Mouse (Mus musculus) MEL (cell line): ENCODE results near the gene Castor1. TPM values are rescaled to one million over a fixed set of nuclear protein-coding genes. Genes with fewer than 3 reads are reported as not detected.

ENCODE experiments used
- DNase-seq: peaks from one replicate; pipeline ENCODE4 v3.0.0; 2011; ENCODE audit warnings: low read depth, low spot score
- H3K27ac ChIP-seq: 2 replicates; pipeline ENCODE4 v1.5.1; 2012; ENCODE audit warnings: low read depth, mild to moderate bottlenecking, control low read depth, low read length, moderate library complexity; ENCODE audit not compliant: control insufficient read depth
- H3K27me3 ChIP-seq, 2 experiments: fragments of 150-350 bp in 1 of 2; sonication (generic) in 1 of 2; 2 replicates each; pipeline ENCODE4 v1.6.1; 2012; ENCODE audit warnings: low read length in 2 of 2, mild to moderate bottlenecking in 2 of 2, improper control_type of control experiment in 1 of 2, moderate library complexity in 1 of 2; ENCODE audit not compliant: insufficient read depth in 2 of 2, control insufficient read depth in 1 of 2
- H3K36me3 ChIP-seq, 2 experiments: 2 replicates each; pipeline ENCODE4 v1.6.1; 2012 to 2014; ENCODE audit warnings: low read length in 2 of 2, improper control_type of control experiment in 1 of 2, inconsistent platforms in 1 of 2, mild to moderate bottlenecking in 1 of 2; ENCODE audit not compliant: insufficient read depth in 2 of 2, control insufficient read depth in 1 of 2
- H3K4me1 ChIP-seq, 2 experiments: fragments of 150-350 bp in 1 of 2; sonication (generic) in 1 of 2; 2 replicates each; pipeline ENCODE4 v1.6.1; 2012; ENCODE audit warnings: low read length in 2 of 2, improper control_type of control experiment in 1 of 2, mild to moderate bottlenecking in 1 of 2; ENCODE audit not compliant: insufficient read depth in 2 of 2, control insufficient read depth in 1 of 2
- H3K4me3 ChIP-seq, 2 experiments: fragments of 150-350 bp in 1 of 2; sonication (generic) in 1 of 2; 2 replicates each; pipeline ENCODE4 v1.5.1; 2012; ENCODE audit warnings: low read depth in 2 of 2, low read length in 2 of 2, mild to moderate bottlenecking in 2 of 2, moderate library complexity in 2 of 2, control low read depth in 1 of 2, improper control_type of control experiment in 1 of 2; ENCODE audit not compliant: control insufficient read depth in 1 of 2, insufficient read depth in 1 of 2
- H3K79me2 ChIP-seq: 2 replicates; pipeline ENCODE4 v1.6.1; 2012; ENCODE audit warnings: mild to moderate bottlenecking, low read length, moderate library complexity; ENCODE audit not compliant: control insufficient read depth, poor library complexity, insufficient read depth
- H3K9ac ChIP-seq: 2 replicates; pipeline ENCODE4 v1.6.1; 2012; ENCODE audit warnings: low read depth, mild to moderate bottlenecking, control low read depth, low read length, moderate library complexity; ENCODE audit not compliant: control insufficient read depth, poor library complexity, severe bottlenecking
- H3K9me3 ChIP-seq: fragments of 150-350 bp; sonication (generic); replicated peaks from 2 replicates; pipeline ENCODE4 v1.6.1; 2012; ENCODE audit warnings: mild to moderate bottlenecking, low read length, improper control_type of control experiment, moderate library complexity; ENCODE audit not compliant: insufficient read depth
- BHLHE40 ChIP-seq: IDR thresholded peaks from 2 replicates; pipeline ENCODE4 v1.6.1; 2012; ENCODE audit warnings: low read depth, mild to moderate bottlenecking, inconsistent platforms, low read length, improper control_type of control experiment, borderline replicate concordance
- CHD1 ChIP-seq: IDR thresholded peaks from 2 replicates; pipeline ENCODE4 v1.6.1; 2012; ENCODE audit warnings: low read depth, mild to moderate bottlenecking, inconsistent platforms, low read length, improper control_type of control experiment
- E2F4 ChIP-seq: IDR thresholded peaks from 2 replicates; pipeline ENCODE4 v1.6.1; 2011; ENCODE audit warnings: low read depth, low read length, improper control_type of control experiment, borderline replicate concordance
- ELF1 ChIP-seq: IDR thresholded peaks from 2 replicates; pipeline ENCODE4 v1.6.1; 2014; ENCODE audit warnings: low read depth, mild to moderate bottlenecking, inconsistent platforms, low read length, improper control_type of control experiment, moderate library complexity
- ETS1 ChIP-seq: IDR thresholded peaks from 2 replicates; pipeline ENCODE4 v1.6.1; 2012; ENCODE audit warnings: low read depth, mild to moderate bottlenecking, inconsistent platforms, low read length, improper control_type of control experiment, moderate library complexity
- GABPA ChIP-seq: IDR thresholded peaks from 2 replicates; pipeline ENCODE4 v1.6.1; 2012; ENCODE audit warnings: low read depth, mild to moderate bottlenecking, inconsistent platforms, low read length, improper control_type of control experiment, moderate library complexity
- JUND ChIP-seq: IDR thresholded peaks from 2 replicates; pipeline ENCODE4 v1.6.1; 2011; ENCODE audit warnings: low read depth, mild to moderate bottlenecking, improper control_type of control experiment, low read length
- MAX ChIP-seq: IDR thresholded peaks from 2 replicates; pipeline ENCODE4 v1.6.1; 2011; ENCODE audit warnings: low read length, improper control_type of control experiment
- MEF2A ChIP-seq: IDR thresholded peaks from 2 replicates; pipeline ENCODE4 v1.6.1; 2014; ENCODE audit warnings: low read depth, mild to moderate bottlenecking, inconsistent platforms, low read length, improper control_type of control experiment; ENCODE audit not compliant: poor library complexity, insufficient replicate concordance, severe bottlenecking; ENCODE audit errors: extremely low read depth
- MXI1 ChIP-seq: IDR thresholded peaks from 2 replicates; pipeline ENCODE4 v1.6.1; 2011; ENCODE audit warnings: mild to moderate bottlenecking, low read depth, low read length, improper control_type of control experiment
- MYB ChIP-seq: IDR thresholded peaks from 2 replicates; pipeline ENCODE4 v1.6.1; 2011; ENCODE audit warnings: mild to moderate bottlenecking, low read depth, low read length, improper control_type of control experiment
- MYC ChIP-seq: IDR thresholded peaks from 2 replicates; pipeline ENCODE4 v1.6.1; 2011; ENCODE audit warnings: low read depth, mild to moderate bottlenecking, low read length, improper control_type of control experiment, moderate library complexity
- NELFE ChIP-seq: IDR thresholded peaks from 2 replicates; pipeline ENCODE4 v1.6.1; 2011; ENCODE audit warnings: low read depth, low read length, improper control_type of control experiment
- NRF1 ChIP-seq: IDR thresholded peaks from 2 replicates; pipeline ENCODE4 v1.6.1; 2014; ENCODE audit warnings: low read depth, mild to moderate bottlenecking, inconsistent platforms, low read length, improper control_type of control experiment, moderate library complexity; ENCODE audit not compliant: poor library complexity, insufficient read depth, severe bottlenecking
- POLR2A ChIP-seq, 2 experiments: IDR thresholded peaks; 2 replicates each; pipeline ENCODE4 v1.6.1; 2011 to 2012; ENCODE audit warnings: low read length in 2 of 2, mild to moderate bottlenecking in 2 of 2, control low read depth in 1 of 2, improper control_type of control experiment in 1 of 2, low read depth in 1 of 2, moderate library complexity in 1 of 2; ENCODE audit not compliant: control insufficient read depth in 1 of 2, insufficient read depth in 1 of 2, poor library complexity in 1 of 2
- RCOR1 ChIP-seq: IDR thresholded peaks from 2 replicates; pipeline ENCODE4 v1.6.1; 2012; ENCODE audit warnings: low read depth, mild to moderate bottlenecking, inconsistent platforms, low read length, improper control_type of control experiment
- TCF12 ChIP-seq: IDR thresholded peaks from 2 replicates; pipeline ENCODE4 v1.6.1; 2014; ENCODE audit warnings: low read depth, mild to moderate bottlenecking, inconsistent platforms, low read length, improper control_type of control experiment, moderate library complexity
- UBTF ChIP-seq: IDR thresholded peaks from 2 replicates; pipeline ENCODE4 v1.6.1; 2012; ENCODE audit warnings: low read depth, mild to moderate bottlenecking, inconsistent platforms, low read length, improper control_type of control experiment, moderate library complexity, borderline replicate concordance; ENCODE audit not compliant: insufficient read depth
- USF1 ChIP-seq: IDR thresholded peaks from 2 replicates; pipeline ENCODE4 v1.6.1; 2014; ENCODE audit warnings: low read depth, mild to moderate bottlenecking, inconsistent platforms, low read length, improper control_type of control experiment, moderate library complexity
- ZC3H11A ChIP-seq: IDR thresholded peaks from 2 replicates; pipeline ENCODE4 v1.6.1; 2012; ENCODE audit warnings: low read depth, mild to moderate bottlenecking, inconsistent platforms, low read length, improper control_type of control experiment
- ZMIZ1 ChIP-seq: IDR thresholded peaks from 2 replicates; pipeline ENCODE4 v1.6.1; 2012; ENCODE audit warnings: low read depth, mild to moderate bottlenecking, inconsistent platforms, low read length, improper control_type of control experiment, moderate library complexity
- ZNF384 ChIP-seq: IDR thresholded peaks from 2 replicates; pipeline ENCODE4 v1.6.1; 2012; ENCODE audit warnings: low read depth, mild to moderate bottlenecking, inconsistent platforms, low read length, improper control_type of control experiment
- polyA plus RNA-seq, 2 experiments: library from polyadenylated mRNA; stranded (reverse) in 1 of 2; unstranded in 1 of 2; fragments of >175 nt in 1 of 2; fragments of >200 nt in 1 of 2; gene quantifications; 2 replicates each; pipeline versions ENCODE4 v1.2.1 to v1.2.4; 2012; ENCODE audit warnings: low replicate concordance in 2 of 2, low read depth in 1 of 2; ENCODE audit not compliant: insufficient read length in 2 of 2, insufficient read depth in 1 of 2, missing spikeins in 1 of 2
- total RNA-seq: library from RNA; depleted of rRNA; stranded (reverse); fragments of 300-350 nt; gene quantifications from 2 replicates; pipeline ENCODE4 v1.2.3, GENCODE M21; 2012

The Castor1 gene
- total and polyA plus RNA-seq, 3 experiments: 6.6 to 11.8 TPM; not detected in 1

GRCm38 (mm10) chr11:4239691-4240090 lies 21.7 kb downstream of the Castor1 start:
- Histone ChIP-seq H3K9me3 (no peaks in the 10 kb centered on the region), H3K9ac (no peak overlapping the region), H3K4me1 (peaks cover 0 to 19% of the 10 kb centered on the region in 2 experiments; a peak in 2 of 4 replicates), H3K4me3 (no peak overlapping the region), H3K36me3 (peaks cover 0 to 8% of the 10 kb centered on the region in 2 experiments; a peak in 3 of 4 replicates), H3K27me3 (no peaks in the 10 kb centered on the region), H3K27ac (no peak overlapping the region), H3K79me2 (peaks cover 24% of the 10 kb centered on the region)
- no peak for TF ChIP-seq MAX
- no peak for TF ChIP-seq E2F4
- no peak for TF ChIP-seq ELF1
- TF ChIP-seq JUND: no peak
- TF ChIP-seq ZNF384: no peak
- TF ChIP-seq NRF1: no peak
- no peak for TF ChIP-seq MEF2A
- TF ChIP-seq ZC3H11A: no peak
- no peak for TF ChIP-seq UBTF
- TF ChIP-seq BHLHE40: no peak
- TF ChIP-seq MYC: no peak
- no peak for TF ChIP-seq POLR2A (IDR thresholded peaks at IDR 0.05; ENCODE audit: control insufficient read depth in 1 of 2, insufficient read depth in 1 of 2, low read depth in 1 of 2, low read length in 2 of 2, poor library complexity in 1 of 2)
- TF ChIP-seq MYB: no peak
- TF ChIP-seq ETS1: no peak
- no peak for TF ChIP-seq MXI1
- TF ChIP-seq CHD1: no peak
- TF ChIP-seq USF1: no peak
- no peak for TF ChIP-seq ZMIZ1
- TF ChIP-seq RCOR1: no peak
- DNase-seq: no peak

- DNase-seq: no peak
- H3K27ac ChIP-seq: no peak overlapping the region
- H3K79me2 ChIP-seq: peaks cover 24% of the 10 kb centered on the region
- TF ChIP-seq NELFE (no peak), GABPA (no peak), TCF12 (no peak), CHD1 (no peak)
- no peaks in the 10 kb centered on the region for H3K9me3 ChIP-seq
- peaks cover 0 to 17% of the 10 kb centered on the region in 2 experiments; a peak in 2 of 4 replicates for H3K4me1 ChIP-seq
- H3K9ac ChIP-seq: no peak overlapping the region
- no peaks in the 10 kb centered on the region for H3K27me3 ChIP-seq
- H3K4me3 ChIP-seq: no peak overlapping the region
- peaks cover 0 to 7% of the 10 kb centered on the region in 2 experiments; a peak in 3 of 4 replicates for H3K36me3 ChIP-seq
Observed at GRCm38 (mm10) chr11:4240151-4240550, 22.1 kb downstream of the Castor1 start.
